Mouse (Mus musculus) gastrocnemius, adult 18-20 months (tissue): ENCODE measurements around the gene Cyb5r3. TPM values are rescaled to one million over a fixed set of nuclear protein-coding genes. Genes with fewer than 3 reads are reported as not detected.
A peak's percentile ranks its signal among the peaks of the same experiment; 100 is the strongest.
"Not testable (repeated sequence)": the region's sequence is repeated elsewhere in the genome, so short reads cannot be mapped to it uniquely, and the experiment has no call there.

ENCODE experiments used
- DNase-seq: peaks from one replicate; pipeline ENCODE4 v3.0.0; 2021; ENCODE audit warnings: low spot score
- total RNA-seq, 2 experiments: library from RNA; stranded (reverse); gene quantifications; 2 replicates each; pipeline ENCODE4 v1.2.3; 2021

Cyb5r3 gene
- total RNA-seq, 2 experiments from 2014 or later = 40.3 to 50.1 TPM

DNA sequence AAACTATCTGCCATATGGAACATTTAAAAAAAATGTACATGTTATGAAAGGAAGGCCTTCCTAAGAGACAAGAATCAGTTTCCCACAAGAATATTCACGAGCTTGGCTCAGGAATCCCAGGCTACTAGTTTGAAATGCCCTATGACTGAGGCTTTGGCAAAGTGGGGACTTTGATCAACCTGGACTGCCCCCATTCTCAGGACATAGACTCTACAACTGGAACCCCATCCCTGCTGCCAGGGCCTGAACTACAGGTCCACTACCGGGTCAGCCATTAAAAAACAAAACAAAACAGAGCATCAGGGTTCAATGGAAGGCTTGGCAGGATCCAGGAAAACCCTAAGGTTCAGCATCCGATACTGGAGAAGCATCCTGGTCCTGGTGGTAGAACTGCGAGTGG lies 21.7 kb downstream of the Cyb5r3 start:
- no peak for DNase-seq

DNA sequence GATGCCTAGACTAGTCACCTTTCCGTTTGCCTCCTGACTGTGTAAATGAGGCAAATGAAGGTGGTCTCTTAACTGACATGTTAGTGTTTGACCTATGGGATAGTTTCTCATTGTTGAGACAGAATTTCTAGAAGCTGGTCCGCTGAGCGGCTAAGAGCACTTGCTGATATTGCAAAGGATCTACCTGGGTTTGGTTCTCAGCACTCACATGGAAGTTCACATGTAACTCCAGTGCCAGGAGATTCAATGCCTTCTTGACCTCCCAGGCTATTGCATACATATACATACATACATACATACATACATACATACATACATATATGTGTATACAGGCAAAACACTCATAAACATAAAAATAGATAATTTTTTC lies 22.3 kb downstream of the Cyb5r3 start:
- DNase-seq = no peak

DNA sequence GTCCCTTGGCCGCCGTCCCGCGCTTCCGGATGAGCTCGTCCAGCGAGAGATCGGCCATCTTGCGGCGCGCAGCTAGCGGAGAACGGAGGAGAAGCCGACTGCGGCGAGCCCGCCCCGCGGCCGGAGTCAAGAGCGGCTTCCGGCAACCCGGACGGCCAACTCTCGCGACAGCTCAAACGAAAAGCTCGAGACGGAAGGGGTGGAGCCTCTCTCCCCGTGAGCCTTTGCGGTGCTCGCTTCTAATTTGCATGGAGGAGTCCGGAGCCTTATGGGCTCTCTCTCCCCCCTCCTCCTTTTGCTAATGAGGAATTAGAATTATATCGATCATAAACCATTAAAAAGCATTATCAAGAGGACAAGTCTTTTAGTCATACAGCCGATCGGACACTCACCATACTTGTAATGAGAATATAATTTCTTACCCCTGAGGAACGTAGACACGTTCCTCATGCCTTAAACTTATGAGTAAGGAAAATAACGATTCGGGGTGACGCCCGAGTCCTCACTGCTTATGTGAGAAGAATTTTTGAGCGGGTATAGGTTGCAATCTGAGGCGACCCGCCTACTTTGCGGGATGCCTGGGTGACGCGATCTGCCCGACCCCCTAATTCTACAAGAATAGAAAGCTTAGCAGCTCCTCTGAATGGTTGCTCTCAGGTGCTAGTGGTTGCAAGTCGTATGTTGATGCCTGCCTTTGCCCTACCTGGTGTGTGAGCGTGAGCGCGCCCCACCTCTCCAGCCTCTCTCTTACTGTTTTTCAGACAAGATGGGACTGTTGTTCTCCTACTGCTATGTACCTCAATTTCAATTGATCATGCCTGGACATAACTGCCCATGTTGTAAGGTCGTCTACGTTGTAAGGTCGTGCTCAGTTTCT lies 23.0 kb downstream of the Cyb5r3 start, which contains the start of gene Poldip3:
TSS of gene Poldip3 (minus strand) at position 189 of the 877 bp plus-strand sequence.
- peak; percentile 99 for DNase-seq

DNA sequence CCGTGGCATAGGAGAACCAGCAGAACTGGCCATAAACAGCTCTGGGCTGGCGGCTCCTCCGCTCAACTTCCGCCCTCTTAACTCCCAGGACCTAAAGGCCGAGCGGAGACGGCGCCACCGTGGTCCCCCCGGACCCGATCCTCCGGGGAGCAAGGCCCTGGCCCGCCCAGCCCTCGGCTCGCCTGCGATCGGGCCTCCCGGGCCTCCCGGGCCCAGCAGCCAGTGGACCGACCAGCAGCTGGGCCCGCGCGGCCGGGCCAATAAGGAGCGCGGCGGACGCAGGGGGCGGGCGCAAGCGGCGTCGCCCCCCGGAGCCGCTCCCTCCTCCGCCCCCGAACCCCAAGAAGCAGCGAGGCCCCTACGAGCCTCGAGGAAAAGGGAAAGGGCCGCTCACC lies 23.6 kb downstream of the Cyb5r3 start:
- no peak for DNase-seq

DNA sequence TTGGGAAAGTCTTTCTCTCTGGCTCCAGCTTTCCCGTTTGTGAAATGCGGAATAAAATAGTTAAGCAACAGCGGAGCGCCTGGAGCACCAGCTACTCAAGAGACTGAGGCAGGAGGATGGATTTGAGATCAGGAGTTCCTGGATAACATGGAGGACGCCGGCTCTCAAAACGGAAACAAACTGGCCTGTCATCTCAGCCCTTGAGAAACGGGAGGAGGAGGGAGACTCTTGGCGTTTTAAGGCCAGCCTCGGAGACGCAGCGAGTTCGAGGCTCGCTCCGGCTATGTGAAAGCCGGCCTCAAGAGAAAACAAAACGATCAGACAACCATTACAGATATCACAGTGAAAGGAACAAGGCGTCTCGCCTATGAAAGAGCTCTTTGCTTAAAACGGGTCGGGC lies 24.0 kb downstream of the Cyb5r3 start:
- no peak for DNase-seq

DNA sequence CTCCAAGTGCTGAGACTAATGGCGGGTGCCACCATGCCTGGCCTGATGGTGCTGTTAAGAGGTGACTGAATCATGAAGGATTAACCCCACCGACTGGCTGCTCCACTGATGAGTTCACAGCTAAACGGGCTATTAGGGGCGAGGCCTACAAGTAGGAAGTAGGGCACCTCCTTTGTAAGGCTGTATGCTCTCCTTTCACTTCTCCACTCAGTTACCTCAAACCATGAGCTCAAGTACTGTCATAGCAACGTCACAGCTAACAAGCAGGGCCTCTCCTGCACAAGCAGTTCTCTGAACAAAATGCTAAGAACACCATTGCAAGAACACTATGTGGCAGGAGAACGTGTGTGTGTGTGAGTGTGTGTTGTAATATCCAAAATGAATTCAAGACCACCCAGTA lies 26.9 kb downstream of the Cyb5r3 start:
- no peak for DNase-seq

DNA sequence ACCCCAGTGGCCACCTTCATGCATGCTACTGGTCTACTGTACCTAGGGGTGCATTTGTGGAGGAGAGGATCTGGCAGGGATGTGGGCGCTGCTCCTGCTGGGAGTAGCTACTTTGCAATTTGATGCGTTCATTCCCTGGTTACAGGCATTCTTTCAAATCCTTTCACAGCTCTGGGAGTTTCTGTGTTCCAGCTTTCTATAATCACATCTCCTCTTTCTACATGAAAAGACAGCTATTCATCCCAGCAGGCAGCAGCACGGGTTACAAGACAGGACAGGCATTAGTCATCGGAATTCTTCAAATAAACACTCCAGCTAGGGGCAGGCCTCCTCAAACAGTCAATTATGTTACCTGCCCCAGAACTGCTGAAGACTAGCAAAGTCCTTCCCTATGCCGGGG lies 29.5 kb downstream of the Cyb5r3 start:
- DNase-seq = no peak

DNA sequence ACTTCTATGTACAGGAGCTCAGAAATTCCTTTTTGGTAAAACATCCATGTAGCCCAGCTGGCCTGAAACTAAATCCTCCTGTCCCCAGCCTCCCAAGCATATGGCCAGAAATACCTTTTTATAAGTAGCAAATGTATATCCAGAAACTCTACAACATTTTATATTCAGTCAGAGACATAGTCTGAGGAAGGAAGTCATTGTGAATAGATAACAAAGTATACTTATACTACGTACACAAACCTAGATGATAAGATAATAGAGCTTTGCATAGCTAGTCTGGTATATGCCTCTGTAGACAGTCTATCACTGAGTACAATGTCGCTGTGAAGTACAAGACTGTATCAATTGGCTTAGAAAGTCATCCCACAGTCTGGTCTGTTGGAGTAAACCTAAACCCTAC lies 36.7 kb downstream of the Cyb5r3 start:
- DNase-seq = no peak

DNA sequence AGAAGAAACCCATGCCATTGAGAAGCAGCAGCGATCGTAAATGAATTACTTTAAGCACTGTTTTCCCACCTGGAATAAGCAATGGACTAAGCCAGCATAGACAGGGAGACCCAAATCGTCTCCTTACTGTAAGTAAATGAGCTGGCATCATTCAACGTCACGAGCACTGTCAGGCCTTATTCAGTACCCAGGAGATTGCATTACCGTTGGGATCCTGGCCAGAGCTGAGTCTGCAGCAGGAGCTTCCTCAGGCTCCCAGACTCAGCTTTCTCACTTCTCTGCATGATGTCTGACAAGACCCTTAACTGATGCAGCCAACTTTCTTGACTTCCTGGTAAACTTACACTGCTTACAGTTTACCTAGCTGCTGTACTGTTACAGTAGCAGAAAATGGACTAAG lies 37.7 kb downstream of the Cyb5r3 start:
- DNase-seq = peak; percentile 79

DNA sequence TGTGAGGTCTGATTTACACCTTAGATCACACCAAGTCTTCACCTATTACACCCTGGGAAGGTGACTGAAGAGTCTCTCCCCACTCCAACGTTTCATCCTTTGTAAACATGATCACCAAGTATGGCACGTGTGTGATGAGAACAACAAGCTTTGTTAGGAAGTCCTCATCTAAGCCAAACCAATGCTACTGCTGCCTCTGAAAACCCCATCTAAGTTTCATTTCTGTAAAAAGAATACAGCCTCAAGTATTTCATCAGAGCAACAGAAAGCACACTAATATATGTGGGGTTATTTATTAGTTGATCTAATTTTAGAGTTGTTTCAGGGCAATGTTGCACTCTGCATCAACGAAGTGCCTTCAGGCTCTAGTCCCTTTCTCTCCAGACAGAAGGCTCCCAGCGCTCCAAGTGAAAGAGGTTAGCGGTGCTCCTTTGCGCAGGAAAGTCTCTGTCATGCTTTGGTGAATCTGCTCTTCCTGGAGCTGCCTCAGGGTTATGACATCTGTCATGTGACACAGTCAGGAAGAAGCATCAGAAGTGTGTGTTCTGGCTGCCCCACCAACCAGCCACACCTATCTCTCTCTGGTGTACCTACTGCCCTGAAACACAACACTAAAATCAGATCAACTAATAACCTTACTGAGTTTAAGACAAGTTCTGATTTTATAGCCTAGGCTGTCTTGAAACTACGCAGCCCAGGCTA lies 42.7 kb downstream of the Cyb5r3 start:
- no peak for DNase-seq

DNA sequence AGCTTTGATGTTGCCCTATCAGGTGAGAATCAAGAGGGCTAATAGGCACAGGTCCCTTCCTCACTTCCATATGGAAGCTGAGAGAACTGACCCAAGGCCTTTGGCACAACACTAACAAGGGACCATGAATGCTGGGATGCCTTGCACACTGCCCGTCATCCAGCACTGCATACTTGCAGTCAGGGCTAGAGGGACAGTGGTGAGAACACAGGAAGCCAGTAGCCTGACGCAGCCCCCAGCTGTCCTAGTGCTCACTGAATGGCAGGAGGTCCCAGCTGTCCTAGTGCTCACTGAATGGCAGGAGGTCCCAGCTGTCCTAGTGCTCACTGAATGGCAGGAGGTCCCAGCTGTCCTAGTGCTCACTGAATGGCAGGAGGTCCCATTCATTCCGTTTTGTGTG lies 45.4 kb downstream of the Cyb5r3 start:
- DNase-seq = not testable (repeated sequence)

DNA sequence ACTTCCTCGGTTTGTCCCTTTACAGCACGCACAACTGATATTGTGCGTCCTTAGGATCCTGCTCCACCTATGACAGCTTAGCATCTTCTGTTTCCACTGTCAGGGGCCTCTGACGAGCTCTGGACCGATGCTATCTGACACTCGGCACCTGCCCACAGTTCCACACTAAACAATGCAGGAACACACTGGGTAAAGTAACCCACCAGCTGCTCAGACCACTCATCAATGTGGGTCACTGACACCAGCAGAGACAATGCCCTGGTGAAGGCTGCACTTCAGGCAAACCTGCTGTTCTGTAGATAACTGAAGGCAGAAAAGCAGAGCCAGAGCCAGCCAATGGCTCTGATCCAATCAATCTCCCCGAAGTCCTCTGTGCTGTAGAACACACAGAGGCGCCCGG lies 45.8 kb downstream of the Cyb5r3 start:
- no peak for DNase-seq

DNA sequence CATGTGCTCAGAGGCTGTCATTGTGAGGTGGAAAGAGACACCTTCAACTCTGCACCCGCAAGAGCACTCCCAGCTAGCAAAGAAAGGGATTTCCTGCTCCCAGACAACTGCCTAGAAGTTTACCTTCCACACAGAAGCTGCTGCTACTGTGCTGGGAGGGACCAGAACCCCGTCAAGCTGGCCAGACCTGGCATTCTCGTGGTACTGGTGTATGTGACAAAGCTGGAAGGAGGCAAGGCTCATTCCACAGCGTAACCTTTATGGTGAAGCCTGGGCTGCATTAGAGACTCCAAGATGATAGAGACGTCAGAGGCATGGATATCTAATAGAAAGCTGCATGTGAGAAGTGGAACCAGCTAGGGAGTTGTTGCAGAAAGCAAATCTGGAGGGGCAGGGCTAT lies 47.8 kb downstream of the Cyb5r3 start:
- DNase-seq = no peak

DNA sequence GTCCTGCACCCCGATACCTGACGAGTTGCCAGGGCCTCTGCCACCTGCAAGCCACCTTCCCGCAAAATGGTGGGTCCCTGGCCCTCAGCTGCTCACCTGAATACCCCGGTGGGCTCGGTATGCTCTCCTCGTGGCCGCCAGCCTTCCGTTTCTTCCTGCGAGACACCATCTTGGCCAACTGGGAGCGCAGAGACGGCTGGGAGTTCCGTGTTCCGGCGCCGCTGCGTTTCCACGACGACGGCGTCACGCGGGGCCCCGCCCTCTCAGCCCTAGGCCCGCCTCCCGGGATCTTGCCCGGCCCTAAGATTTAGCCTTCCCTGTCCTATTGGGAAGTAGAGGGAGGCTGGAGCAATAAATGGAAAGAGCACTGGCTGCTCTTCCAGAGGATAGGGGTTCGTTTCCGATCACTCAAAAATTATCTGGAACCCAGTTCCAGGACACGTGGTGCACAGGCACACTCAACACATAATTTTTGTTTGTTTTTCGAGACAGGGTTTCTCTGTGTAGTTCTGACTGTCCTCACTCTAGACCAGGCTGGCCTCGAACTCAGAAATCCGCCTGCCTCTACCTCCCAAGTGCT lies 49.7 kb downstream of the Cyb5r3 start, which contains the start of gene Rrp7a:
TSS of gene Rrp7a (minus strand) at position 236 of the 580 bp plus-strand sequence.
- DNase-seq = peak; percentile 95

DNA sequence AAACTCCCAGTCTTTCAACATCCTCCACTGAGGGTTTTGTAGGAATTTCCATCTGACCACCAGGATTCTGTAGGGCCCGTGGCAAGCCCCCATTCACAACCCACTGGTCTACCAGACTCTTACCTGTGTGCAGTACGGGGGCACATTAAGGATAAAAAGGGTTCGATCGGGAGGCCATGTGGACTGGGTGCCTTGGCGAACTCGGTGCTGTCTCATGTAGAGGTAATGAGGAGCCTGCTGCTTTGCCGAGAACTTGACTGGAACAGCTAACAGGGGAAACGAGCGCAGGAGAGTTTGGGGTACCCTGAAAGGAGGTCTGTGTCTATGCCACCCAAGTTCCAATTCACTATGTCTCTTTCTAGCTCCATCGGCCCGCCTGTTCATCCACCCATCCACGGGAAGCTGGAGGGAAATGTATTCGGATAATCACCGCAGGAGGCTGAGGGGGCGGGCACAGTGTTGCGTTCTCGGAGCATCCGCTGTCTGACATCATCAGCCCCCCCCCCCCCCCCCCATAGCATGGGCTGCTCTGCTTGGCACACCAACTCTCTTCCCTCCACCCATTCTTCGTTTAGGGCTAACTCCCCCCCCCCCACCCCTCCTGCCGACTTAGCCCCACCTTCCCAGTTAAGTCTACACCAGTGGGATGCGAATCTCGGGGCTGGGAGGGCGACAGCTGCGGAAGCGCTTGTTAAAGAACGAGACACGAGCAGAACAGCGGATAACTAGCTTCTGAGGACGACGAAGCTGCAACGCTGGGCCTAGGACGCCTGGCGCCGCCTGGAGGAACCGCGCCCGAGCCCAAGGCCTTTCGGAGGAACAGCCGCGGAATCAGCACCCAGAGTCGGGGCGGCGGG lies 50.5 kb downstream of the Cyb5r3 start:
- no peak for DNase-seq

DNA sequence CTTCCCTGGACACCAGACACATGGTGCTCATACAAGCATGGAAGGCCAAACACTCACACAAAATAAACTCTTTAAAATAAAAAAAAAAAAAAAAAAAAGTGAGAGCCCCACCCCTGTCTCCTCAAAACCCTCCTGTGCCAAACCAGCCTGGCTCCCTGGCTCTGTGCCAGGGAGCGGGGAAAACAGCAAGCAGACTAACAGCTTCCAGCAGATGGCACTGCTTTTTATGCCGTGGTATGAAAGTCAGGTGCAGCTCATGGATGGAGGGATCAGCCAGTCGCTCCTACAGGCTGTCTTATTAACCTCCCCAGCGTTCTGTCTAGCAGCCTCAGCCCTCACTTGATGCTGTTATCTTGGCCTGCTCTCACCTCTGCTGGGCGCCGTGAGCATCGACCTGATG lies 54.0 kb downstream of the Cyb5r3 start:
- DNase-seq = no peak

DNA sequence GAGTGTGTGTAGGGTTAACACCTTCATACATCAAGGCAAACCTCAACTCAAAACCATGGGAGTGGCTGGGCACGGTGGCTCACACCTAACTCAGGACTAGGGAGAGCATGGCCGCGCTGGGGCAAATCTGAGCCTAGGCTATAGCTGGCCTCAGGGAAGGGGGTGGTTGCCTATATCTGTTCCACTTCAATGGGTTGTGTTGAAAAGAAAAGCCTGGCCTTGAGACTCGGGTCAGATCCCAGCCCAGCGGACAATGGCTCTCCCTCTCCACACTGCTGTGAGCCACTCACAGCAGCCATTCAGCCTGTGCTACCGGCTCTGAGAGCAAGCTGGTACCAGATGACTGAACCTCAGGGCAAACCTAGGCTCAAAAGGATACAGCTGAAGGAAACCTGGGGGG lies 57.3 kb downstream of the Cyb5r3 start:
- DNase-seq = no peak

DNA sequence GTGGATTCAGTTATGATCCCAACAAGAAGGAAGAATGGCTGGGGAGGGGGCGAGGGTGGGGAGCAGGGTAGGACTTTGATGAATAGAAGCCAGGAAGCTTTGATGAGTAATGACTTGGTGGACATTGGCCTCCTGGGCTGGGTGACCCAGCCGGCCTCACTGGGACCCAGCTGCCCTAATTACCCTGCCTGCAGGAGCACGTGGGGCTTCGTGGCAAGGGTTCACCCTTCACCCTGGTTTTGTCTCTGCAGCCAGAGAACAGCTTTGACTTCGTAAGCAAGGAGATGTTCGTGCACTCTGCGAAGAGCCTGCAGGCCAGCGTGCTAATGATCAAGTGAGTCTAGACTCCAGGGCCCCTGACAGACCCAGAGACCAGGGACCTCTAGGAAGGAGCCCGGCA lies 58.3 kb downstream of the Cyb5r3 start:
- no peak for DNase-seq

DNA sequence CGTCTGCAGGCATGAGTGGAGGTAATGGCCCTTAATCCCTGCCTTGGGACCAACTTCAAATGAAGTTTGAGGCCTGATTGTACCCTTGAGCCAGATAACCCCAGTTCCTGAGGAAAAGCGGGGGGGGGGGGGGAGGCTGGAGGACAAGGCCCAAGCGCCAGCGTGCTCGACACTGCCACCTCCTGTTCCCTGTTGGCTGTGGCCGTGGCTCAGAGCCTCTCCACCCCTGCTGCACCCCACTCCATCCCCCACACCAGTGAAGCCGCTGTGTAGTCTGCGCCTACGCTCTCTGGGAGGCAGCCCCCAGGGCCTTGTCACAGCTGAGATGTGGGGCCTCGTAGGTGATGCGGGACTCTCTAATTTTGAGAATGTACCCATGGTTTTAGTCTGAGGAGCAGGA lies 59.5 kb downstream of the Cyb5r3 start:
- DNase-seq = peak; percentile 71

DNA sequence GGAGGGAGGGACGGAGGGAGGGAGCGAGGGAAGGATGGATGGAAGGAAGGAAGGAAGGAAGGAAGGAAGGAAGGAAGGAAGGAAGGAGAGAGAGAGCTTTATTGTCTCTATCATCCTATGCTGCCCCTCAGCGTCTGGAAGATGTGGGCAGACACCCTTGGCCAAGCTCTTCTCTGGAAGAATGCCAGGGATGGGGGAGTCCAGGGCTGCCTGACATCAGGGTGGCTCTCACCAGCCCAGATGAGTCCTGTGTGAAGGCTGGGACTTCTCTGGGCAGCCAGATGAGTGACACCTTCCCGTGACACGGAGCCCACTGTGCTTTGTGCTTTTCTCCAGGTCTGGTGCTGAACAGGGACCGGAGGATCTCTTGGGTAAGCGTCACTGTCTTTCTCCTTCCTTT lies 60.5 kb downstream of the Cyb5r3 start:
- no peak for DNase-seq

DNA sequence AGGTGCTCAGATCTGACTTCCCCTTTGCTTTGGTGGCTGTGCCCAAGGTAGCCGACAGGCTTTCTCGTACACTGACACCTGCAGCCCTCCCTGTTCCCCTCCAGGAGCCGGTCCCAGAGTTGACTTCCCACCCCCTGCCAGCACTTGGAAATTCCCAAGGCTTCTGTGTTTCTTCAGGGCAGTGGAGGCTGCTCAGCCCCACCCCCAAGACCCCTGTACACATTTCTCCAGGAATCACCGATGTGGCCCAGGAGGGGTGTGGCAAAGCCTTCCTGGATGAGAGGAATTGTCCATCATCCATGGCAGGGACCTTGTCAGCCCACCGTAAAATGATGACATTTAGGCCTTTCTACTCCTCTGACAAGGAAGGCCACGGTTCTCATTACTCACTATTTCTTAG lies 61.1 kb downstream of the Cyb5r3 start:
- DNase-seq = no peak

DNA sequence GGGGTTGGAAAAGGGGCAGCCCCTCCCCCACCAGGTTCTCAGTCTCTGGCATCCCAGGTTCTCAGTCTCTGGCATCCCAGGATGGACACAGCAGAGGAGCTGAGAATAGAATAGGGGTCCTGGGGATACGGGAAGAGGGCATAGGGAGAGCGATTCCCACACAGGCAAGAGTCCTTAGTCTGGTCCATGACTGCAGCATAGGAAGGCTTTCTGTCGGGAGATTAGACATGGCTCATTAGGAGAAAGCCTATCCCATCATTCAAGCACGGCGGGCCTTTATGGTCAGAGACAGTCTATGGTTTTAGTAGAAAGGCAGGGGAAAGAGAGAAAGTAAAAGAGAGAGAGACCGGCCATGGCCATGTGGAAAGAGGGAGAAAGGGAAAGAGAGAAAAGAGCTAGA lies 64.6 kb downstream of the Cyb5r3 start:
- no peak for DNase-seq
